Mouse (Mus musculus): Measurements from ENCODE around the gene Acly.

Gene Acly

DNA sequence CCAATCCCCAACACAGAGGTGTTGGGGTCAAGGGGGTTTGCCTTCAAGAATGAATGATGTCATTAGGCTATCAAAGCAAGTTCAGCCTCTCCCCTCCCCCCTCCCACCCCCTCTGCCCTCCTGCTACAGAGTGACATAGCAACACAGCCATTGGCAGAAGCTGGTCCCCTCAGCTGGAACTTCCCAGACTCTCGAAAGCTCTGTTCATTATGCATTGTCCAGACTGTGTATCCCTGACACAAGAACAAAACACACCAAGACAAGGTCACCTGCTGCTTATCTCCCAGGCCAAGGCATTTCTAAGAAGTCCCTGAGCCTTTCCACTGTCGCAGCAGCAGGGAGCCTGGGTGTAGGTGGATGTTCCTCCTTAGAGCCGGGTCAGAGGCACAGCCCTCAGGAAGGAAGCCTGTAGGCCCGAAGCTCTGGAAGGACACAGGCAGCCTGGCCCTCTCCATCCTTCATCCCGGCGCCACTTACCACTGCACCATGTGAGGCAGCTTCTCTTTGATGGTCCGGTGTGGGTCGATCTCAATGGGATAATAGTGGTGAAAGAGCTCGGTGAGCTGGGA is 92.0 kb downstream of the Acly start:
- DNase-seq, result no peak

DNA sequence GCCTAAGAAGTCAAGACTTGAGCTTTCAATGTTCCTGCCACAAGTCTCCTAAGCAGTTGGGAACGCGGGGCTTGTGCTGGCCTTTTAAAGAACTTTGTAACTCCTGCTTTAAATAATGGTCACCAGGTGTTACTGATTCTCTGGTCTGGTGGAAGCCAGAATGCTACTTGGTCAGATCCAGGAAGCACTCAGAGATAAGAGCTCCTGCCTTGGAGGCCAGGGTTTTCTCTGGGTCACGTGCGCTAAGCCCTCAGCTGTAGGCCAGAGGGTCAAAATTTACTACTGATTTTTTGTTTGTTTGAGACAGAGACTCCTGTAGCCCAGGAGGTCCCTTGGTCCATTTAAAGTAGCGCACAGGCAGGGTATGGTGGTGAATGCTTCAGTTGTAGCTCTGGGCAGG is 95.8 kb downstream of the Acly start:
- peak in 1 of 2 experiments; percentile 50 for DNase-seq

GRCm38 (mm10) chr11:100430052-100430451 is 97.7 kb downstream of the Acly start:
- no peak for DNase-seq

- DNase-seq, result no peak
Measured at GRCm38 (mm10) chr11:100428612-100429199, 99.1 kb downstream of the Acly start.

GRCm38 (mm10) chr11:100426820-100427219 is 101.0 kb downstream of the Acly start:
- no peak for DNase-seq
